Mouse (Mus musculus): Measurements from ENCODE around the gene Acad12.
"Not testable (repeated sequence)": the region's sequence is repeated elsewhere in the genome, so short reads cannot be mapped to it uniquely, and the experiment has no call there.

The Acad12 gene

GRCm38 (mm10) chr5:121618592-121619513 lies at the start of gene Acad12:
TSS of gene Acad12 (minus strand) at chr5:121618938.
- peak; percentile 40 to 75 for DNase-seq (ENCODE audit: low spot score in 2 of 2)

- DNase-seq (ENCODE audit: low spot score in 2 of 2), result no peak
Observed at GRCm38 (mm10) chr5:121668411-121668810, 49.7 kb upstream of the Acad12 start.

- no peak for DNase-seq (ENCODE audit: low spot score in 2 of 2)
Observed at GRCm38 (mm10) chr5:121667067-121667466, 48.3 kb upstream of the Acad12 start.

GRCm38 (mm10) chr5:121664971-121665370 lies 46.2 kb upstream of the Acad12 start:
- no peak for DNase-seq (ENCODE audit: low spot score in 2 of 2)

GRCm38 (mm10) chr5:121664078-121664477 lies 45.3 kb upstream of the Acad12 start:
- no peak for DNase-seq (ENCODE audit: low spot score in 2 of 2)

- DNase-seq (ENCODE audit: low spot score in 2 of 2), result no peak
Observed at GRCm38 (mm10) chr5:121663456-121663855, 44.7 kb upstream of the Acad12 start.

- no peak for DNase-seq (ENCODE audit: low spot score in 2 of 2)
Observed at GRCm38 (mm10) chr5:121661494-121661893, 42.8 kb upstream of the Acad12 start.

GRCm38 (mm10) chr5:121660897-121661254 lies 42.1 kb upstream of the Acad12 start:
- DNase-seq (ENCODE audit: low spot score in 2 of 2), result peak in 1 of 2 experiments; percentile 18

- DNase-seq (ENCODE audit: low spot score in 2 of 2), result peak; percentile 82 to 91
Observed at GRCm38 (mm10) chr5:121660059-121660896, 41.5 kb upstream of the Acad12 start, which contains the start of the genes Acad10 and Brap. TSS of gene Acad10 (minus strand) at chr5:121660514. TSS of gene Brap (plus strand) at chr5:121660563.

GRCm38 (mm10) chr5:121657656-121658055 lies 38.9 kb upstream of the Acad12 start:
- DNase-seq (ENCODE audit: low spot score in 2 of 2), result not testable (repeated sequence)

- DNase-seq (ENCODE audit: low spot score in 2 of 2), result not testable (repeated sequence)
Observed at GRCm38 (mm10) chr5:121656866-121657265, 38.1 kb upstream of the Acad12 start.

GRCm38 (mm10) chr5:121654526-121654925 lies 35.8 kb upstream of the Acad12 start:
- DNase-seq (ENCODE audit: low spot score in 2 of 2), result no peak

- DNase-seq (ENCODE audit: low spot score in 2 of 2), result no peak
Observed at GRCm38 (mm10) chr5:121649134-121649533, 30.4 kb upstream of the Acad12 start.

GRCm38 (mm10) chr5:121639601-121640000 lies 20.9 kb upstream of the Acad12 start:
- DNase-seq (ENCODE audit: low spot score in 2 of 2), result no peak

GRCm38 (mm10) chr5:121637296-121637695 lies 18.6 kb upstream of the Acad12 start:
- no peak for DNase-seq (ENCODE audit: low spot score in 2 of 2)

- no peak for DNase-seq (ENCODE audit: low spot score in 2 of 2)
Observed at GRCm38 (mm10) chr5:121634668-121635067, 15.9 kb upstream of the Acad12 start.

- no peak for DNase-seq (ENCODE audit: low spot score in 2 of 2)
Observed at GRCm38 (mm10) chr5:121632804-121633203, 14.1 kb upstream of the Acad12 start.

GRCm38 (mm10) chr5:121631106-121631647 lies 12.4 kb upstream of the Acad12 start:
- peak in 1 of 2 experiments; percentile 18 for DNase-seq (ENCODE audit: low spot score in 2 of 2)

GRCm38 (mm10) chr5:121627871-121628270 lies 9.1 kb upstream of the Acad12 start:
- peak; percentile 55 to 82 for DNase-seq (ENCODE audit: low spot score in 2 of 2)

- no peak for DNase-seq (ENCODE audit: low spot score in 2 of 2)
Observed at GRCm38 (mm10) chr5:121623241-121623640, 4.5 kb upstream of the Acad12 start.

GRCm38 (mm10) chr5:121621102-121621501 lies 2.4 kb upstream of the Acad12 start:
- no peak for DNase-seq (ENCODE audit: low spot score in 2 of 2)

- not testable (repeated sequence) for DNase-seq (ENCODE audit: low spot score in 2 of 2)
Observed at GRCm38 (mm10) chr5:121614921-121615320, 3.8 kb downstream of the Acad12 start.

All from thymus, postnatal 10 days (tissue).